Mouse (Mus musculus): ENCODE data around the gene Smc1b. TPM values are rescaled to one million over a fixed set of nuclear protein-coding genes. Genes with fewer than 3 reads are reported as not detected.

Gene Smc1b
- not detected in 2 replicates for polyA plus RNA-seq (2015; fragmentation: Nextera tagmentation; extraction: Ambion mirVana)

DNA sequence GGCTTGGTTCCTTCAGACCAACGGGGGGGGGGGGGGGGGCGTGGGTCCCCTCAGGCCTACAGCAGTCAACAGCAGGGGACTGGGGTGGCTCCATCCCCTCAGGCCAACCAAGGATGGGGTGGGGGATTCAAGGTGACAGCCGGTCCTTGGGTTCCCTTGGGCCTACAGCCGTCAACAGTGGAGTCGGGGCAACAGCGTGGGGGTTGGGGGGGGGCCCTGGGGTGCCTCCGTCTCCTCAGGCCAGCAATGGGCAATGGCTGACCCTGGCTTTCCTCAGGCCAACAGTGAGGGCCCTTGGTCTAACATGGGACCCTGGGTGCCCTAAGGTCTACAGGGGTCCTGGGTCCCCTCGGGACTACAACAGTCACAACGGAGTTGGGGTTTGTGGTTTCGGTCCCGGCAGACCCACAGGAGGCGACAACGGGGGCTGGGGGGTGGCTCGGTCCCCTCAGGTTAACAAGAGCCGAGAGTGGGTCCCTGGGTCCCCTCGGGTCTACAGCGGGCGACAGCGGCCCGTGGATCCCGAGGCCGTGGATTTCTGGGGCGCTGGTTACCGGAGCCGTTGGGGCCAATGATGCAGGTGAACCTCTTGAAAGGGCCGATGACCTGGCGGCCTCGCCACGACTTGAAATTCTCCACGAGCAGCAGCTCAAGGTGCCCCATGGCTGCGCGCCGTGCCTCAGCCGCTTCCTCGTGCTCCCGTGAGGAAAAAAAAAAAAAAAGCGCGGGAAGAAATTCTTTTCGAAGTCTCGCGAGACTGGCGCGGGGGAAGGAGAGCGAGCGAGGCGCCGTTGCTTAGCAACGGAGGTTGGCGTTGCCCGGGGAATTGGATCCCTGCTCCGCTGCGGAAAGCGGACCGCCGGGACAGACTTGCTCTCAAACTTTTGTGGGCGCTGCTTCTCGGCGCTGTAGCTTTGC, at the start of gene Smc1b, which contains the start of gene Ribc2:
Gene Smc1b, minus strand, starts transcription at position 690 of the 918 bp plus-strand sequence.
Gene Ribc2, plus strand, starts transcription at position 804 of the 918 bp plus-strand sequence.
- peak within 1 kb of the TSS; percentile 37 for H3K4me3 ChIP-seq
- H3K4me2 ChIP-seq, result peak within 1 kb of the TSS; percentile 63
- H3K9me3 ChIP-seq, result no peaks in the 10 kb centered on the region
- H3K36me3 ChIP-seq, result no peaks in the 10 kb centered on the region
- peak; percentile 47; the same call in 1 of the 2 replicates for ATAC-seq (ENCODE audit: low read depth)
- peaks cover 7% of the 10 kb centered on the region; the same call in 1 of the 2 replicates for H3K27me3 ChIP-seq
- WGBS, result 31% methylated on average over 58 of the region's 58 CpGs
- peaks cover 12% of the 10 kb centered on the region for H3K4me1 ChIP-seq (replicated peaks)
- H3K9ac ChIP-seq, result peak within 1 kb of the TSS; percentile 63
- no peak within 1 kb of the TSS for H3K27ac ChIP-seq (replicated peaks)

GRCm38 (mm10) chr15:85180368-85180767, 48.6 kb upstream of the Smc1b start:
- no peak for ATAC-seq (ENCODE audit: low read depth)
- H3K4me1 ChIP-seq (replicated peaks), result peaks cover 12% of the 10 kb centered on the region
- H3K4me3 ChIP-seq, result no peak overlapping the region
- no peaks in the 10 kb centered on the region for H3K9me3 ChIP-seq
- no peak overlapping the region for H3K27ac ChIP-seq (replicated peaks)
- H3K9ac ChIP-seq, result no peak overlapping the region
- no peaks in the 10 kb centered on the region for H3K27me3 ChIP-seq
- H3K36me3 ChIP-seq, result no peaks in the 10 kb centered on the region
- H3K4me2 ChIP-seq, result no peak overlapping the region

- no peak overlapping the region for H3K4me2 ChIP-seq
- H3K9ac ChIP-seq, result no peak overlapping the region
- H3K4me1 ChIP-seq (replicated peaks), result peaks cover 12% of the 10 kb centered on the region
- H3K36me3 ChIP-seq, result no peaks in the 10 kb centered on the region
- no peak for ATAC-seq (ENCODE audit: low read depth)
- H3K27me3 ChIP-seq, result no peaks in the 10 kb centered on the region
- no peak overlapping the region for H3K27ac ChIP-seq (replicated peaks)
- no peak overlapping the region for H3K4me3 ChIP-seq
- H3K9me3 ChIP-seq, result no peaks in the 10 kb centered on the region
- 65% methylated on average over 7 of the region's 7 CpGs for WGBS
Observed at GRCm38 (mm10) chr15:85179528-85180180, 47.9 kb upstream of the Smc1b start.

- H3K4me2 ChIP-seq, result no peak overlapping the region
- no peaks in the 10 kb centered on the region for H3K9me3 ChIP-seq
- H3K27ac ChIP-seq (replicated peaks), result no peak overlapping the region
- 79% methylated on average over 6 of the region's 6 CpGs for WGBS
- H3K9ac ChIP-seq, result no peak overlapping the region
- H3K4me3 ChIP-seq, result no peak overlapping the region
- no peaks in the 10 kb centered on the region for H3K27me3 ChIP-seq
- H3K36me3 ChIP-seq, result no peaks in the 10 kb centered on the region
- peaks cover 12% of the 10 kb centered on the region for H3K4me1 ChIP-seq (replicated peaks)
- no peak for ATAC-seq (ENCODE audit: low read depth)
Observed at GRCm38 (mm10) chr15:85178172-85178571, 46.4 kb upstream of the Smc1b start.

GRCm38 (mm10) chr15:85177576-85177975, 45.8 kb upstream of the Smc1b start:
- no peak for ATAC-seq (ENCODE audit: low read depth)
- Histone ChIP-seq H3K9me3 (no peaks in the 10 kb centered on the region), H3K36me3 (no peaks in the 10 kb centered on the region), H3K27me3 (no peaks in the 10 kb centered on the region), H3K27ac (replicated peaks) (no peak overlapping the region), H3K4me1 (replicated peaks) (peaks cover 12% of the 10 kb centered on the region), H3K4me2 (no peak overlapping the region), H3K9ac (no peak overlapping the region), H3K4me3 (no peak overlapping the region)
- 74% methylated on average over 8 of the region's 8 CpGs for WGBS

GRCm38 (mm10) chr15:85174060-85174459, 42.3 kb upstream of the Smc1b start:
- no peaks in the 10 kb centered on the region for H3K36me3 ChIP-seq
- 74% methylated on average over 10 of the region's 10 CpGs for WGBS

GRCm38 (mm10) chr15:85173425-85173824, 41.7 kb upstream of the Smc1b start:
- no peaks in the 10 kb centered on the region for H3K36me3 ChIP-seq
- H3K9me3 ChIP-seq, result no peaks in the 10 kb centered on the region
- no peak for ATAC-seq (ENCODE audit: low read depth)
- H3K27ac ChIP-seq (replicated peaks), result no peak overlapping the region
- no peak overlapping the region for H3K4me2 ChIP-seq
- 88% methylated on average over 8 of the region's 8 CpGs for WGBS
- H3K4me1 ChIP-seq (replicated peaks), result no peaks in the 10 kb centered on the region
- no peaks in the 10 kb centered on the region for H3K27me3 ChIP-seq
- no peak overlapping the region for H3K9ac ChIP-seq
- no peak overlapping the region for H3K4me3 ChIP-seq

More at GRCm38 (mm10) chr15:85174060-85174459, 42.3 kb upstream of the Smc1b start:
- Histone ChIP-seq H3K27me3 (no peaks in the 10 kb centered on the region), H3K4me1 (replicated peaks) (peaks cover 2% of the 10 kb centered on the region), H3K27ac (replicated peaks) (no peak overlapping the region), H3K4me2 (no peak overlapping the region), H3K9me3 (no peaks in the 10 kb centered on the region), H3K4me3 (no peak overlapping the region), H3K9ac (no peak overlapping the region)
- no peak for ATAC-seq (ENCODE audit: low read depth)

DNA sequence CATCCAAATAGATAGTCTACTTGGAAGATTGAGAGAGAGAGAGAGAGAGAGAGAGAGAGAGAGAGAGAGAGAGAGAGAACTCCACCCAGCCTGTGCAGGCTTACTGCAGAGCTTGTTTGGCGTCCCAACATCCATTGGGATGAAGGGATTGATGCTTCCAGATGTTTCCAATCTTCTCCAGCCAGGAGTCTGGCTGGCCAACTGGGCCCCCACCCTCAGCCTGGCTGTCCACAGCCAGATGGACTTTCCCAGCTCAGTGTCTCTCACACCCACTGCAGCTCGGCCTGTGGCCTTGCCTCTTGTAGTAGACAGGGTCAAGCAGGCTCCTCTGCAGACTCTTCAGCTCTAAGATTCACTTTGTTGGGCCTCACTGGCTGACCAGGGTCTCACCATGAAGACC, 40.3 kb upstream of the Smc1b start:
- Histone ChIP-seq H3K9me3 (no peaks in the 10 kb centered on the region), H3K9ac (no peak overlapping the region), H3K4me3 (no peak overlapping the region), H3K36me3 (no peaks in the 10 kb centered on the region), H3K27ac (replicated peaks) (no peak overlapping the region), H3K27me3 (no peaks in the 10 kb centered on the region), H3K4me1 (replicated peaks) (peaks cover 4% of the 10 kb centered on the region), H3K4me2 (no peak overlapping the region)
- WGBS, result 82% methylated on average over 2 of the region's 2 CpGs
- ATAC-seq (ENCODE audit: low read depth), result no peak

DNA sequence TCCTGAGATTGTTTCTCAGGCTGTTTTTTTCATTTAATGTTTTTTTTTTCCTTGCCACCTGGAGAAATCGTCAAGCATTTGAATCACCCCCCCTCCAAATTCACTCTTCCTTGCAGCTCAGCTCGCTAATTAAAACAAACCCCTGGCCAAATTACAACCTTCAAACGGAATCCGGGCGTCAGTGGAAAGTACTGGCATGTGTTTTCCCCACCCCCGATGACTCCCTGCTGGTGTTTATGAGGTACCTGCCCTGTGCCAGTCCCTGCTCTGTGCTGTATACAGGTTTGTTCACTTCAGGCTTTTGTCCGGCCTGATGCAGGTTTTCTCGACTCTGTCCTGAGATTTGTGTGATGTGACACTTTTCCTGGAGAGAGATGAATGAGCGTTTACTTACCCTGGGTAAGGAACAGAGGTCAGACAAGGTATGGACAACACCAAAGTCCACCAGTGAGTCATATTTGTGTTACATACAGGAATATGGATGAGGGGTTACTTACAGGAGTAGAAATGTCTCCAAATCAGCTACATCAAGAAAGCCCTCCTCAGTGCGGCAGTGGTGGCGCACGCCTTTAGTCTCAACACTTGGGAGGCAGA, 35.4 kb upstream of the Smc1b start:
- Histone ChIP-seq H3K4me3 (no peak overlapping the region), H3K36me3 (no peaks in the 10 kb centered on the region), H3K9ac (no peak overlapping the region), H3K4me2 (no peak overlapping the region), H3K27ac (replicated peaks) (peak overlapping the region; percentile 24; the same call in 1 of the 2 replicates), H3K9me3 (no peaks in the 10 kb centered on the region), H3K4me1 (replicated peaks) (peaks cover 14% of the 10 kb centered on the region), H3K27me3 (no peaks in the 10 kb centered on the region)
- WGBS, result 42% methylated on average over 12 of the region's 12 CpGs
- ATAC-seq (ENCODE audit: low read depth), result no peak

GRCm38 (mm10) chr15:85166433-85166933, 34.7 kb upstream of the Smc1b start:
- Histone ChIP-seq H3K27me3 (no peaks in the 10 kb centered on the region), H3K4me3 (no peak overlapping the region), H3K9ac (no peak overlapping the region), H3K27ac (replicated peaks) (peak overlapping the region; percentile 24), H3K4me2 (no peak overlapping the region), H3K36me3 (no peaks in the 10 kb centered on the region), H3K4me1 (replicated peaks) (peaks cover 14% of the 10 kb centered on the region), H3K9me3 (no peaks in the 10 kb centered on the region)
- WGBS, result 17% methylated on average over 11 of the region's 11 CpGs
- ATAC-seq (ENCODE audit: low read depth), result no peak; the same call in 1 of the 2 replicates

- Histone ChIP-seq H3K4me2 (no peak overlapping the region), H3K9me3 (no peaks in the 10 kb centered on the region), H3K4me1 (replicated peaks) (peaks cover 14% of the 10 kb centered on the region), H3K27ac (replicated peaks) (no peak overlapping the region), H3K9ac (no peak overlapping the region), H3K36me3 (no peaks in the 10 kb centered on the region), H3K27me3 (no peaks in the 10 kb centered on the region), H3K4me3 (no peak overlapping the region)
- ATAC-seq (ENCODE audit: low read depth), result no peak
- WGBS, result 66% methylated on average over 21 of the region's 21 CpGs
Observed at GRCm38 (mm10) chr15:85162693-85163663, 31.2 kb upstream of the Smc1b start.
